Mouse (Mus musculus) lung, postnatal 0 days (tissue): Measurements from ENCODE around the gene Hcrtr1. TPM values are rescaled to one million over a fixed set of nuclear protein-coding genes. Genes with fewer than 3 reads are reported as not detected.

Experiments
- ATAC-seq: fragments of 200-750 bp; cut with Nextera tagmentation; 2 replicates; pipeline ENCODE4 v1.8.0; 2017; ENCODE audit warnings: moderate library complexity
- DNase-seq: peaks from one replicate; pipeline ENCODE4 v3.0.0-alpha.2; 2016; ENCODE audit warnings: low spot score
- H3K27ac ChIP-seq: fragments of 300-500 bp; sonication (generic); 2 replicates; pipeline ENCODE4 v1.5.1; 2014; ENCODE audit warnings: antibody characterized with exemption, mild to moderate bottlenecking, low read length, mixed read lengths
- H3K27me3 ChIP-seq: fragments of 300-500 bp; sonication (generic); replicated peaks from 2 replicates; pipeline ENCODE4 v1.6.1; 2014; ENCODE audit warnings: low read length, mixed read lengths; ENCODE audit not compliant: insufficient read depth
- H3K36me3 ChIP-seq: fragments of 300-500 bp; sonication (generic); 2 replicates; pipeline ENCODE4 v1.6.1; 2014; ENCODE audit warnings: low read length, mixed read lengths; ENCODE audit not compliant: insufficient read depth
- H3K4me1 ChIP-seq: fragments of 300-500 bp; sonication (generic); 2 replicates; pipeline ENCODE4 v1.6.1; 2014; ENCODE audit warnings: antibody characterized with exemption, low read depth, low read length, mixed read lengths; ENCODE audit not compliant: insufficient read depth
- H3K4me2 ChIP-seq: fragments of 300-500 bp; sonication (generic); replicated peaks from 2 replicates; pipeline ENCODE4 v1.6.1; 2014; ENCODE audit warnings: low read depth, mild to moderate bottlenecking, low read length, moderate library complexity, mixed read lengths
- H3K4me3 ChIP-seq: fragments of 300-500 bp; sonication (generic); 2 replicates; pipeline ENCODE4 v1.5.1; 2014; ENCODE audit warnings: low read depth, low read length
- H3K9ac ChIP-seq: fragments of 300-500 bp; sonication (generic); replicated peaks from 2 replicates; pipeline ENCODE4 v1.6.1; 2014; ENCODE audit warnings: low read depth, mild to moderate bottlenecking
- H3K9me3 ChIP-seq: fragments of 300-500 bp; sonication (generic); 2 replicates; pipeline ENCODE4 v1.6.1; 2016; ENCODE audit warnings: low read length, mixed read lengths
- CTCF ChIP-seq: IDR thresholded peaks from 2 replicates; pipeline ENCODE4 v1.5.1; 2016; ENCODE audit warnings: antibody characterized with exemption, mild to moderate bottlenecking
- EP300 ChIP-seq: IDR thresholded peaks from 2 replicates; pipeline ENCODE4 v1.6.1; 2016; ENCODE audit warnings: antibody characterized with exemption, mild to moderate bottlenecking, control low read depth
- WGBS: fragments of 180-500 bp; shearing (Covaris S2); extraction: QIAGEN DNeasy Blood & Tissue Kit; methylation state at CpG from one replicate; pipeline ENCODE4 v1.1.7; 2014; 5-methylcytosine and 5-hydroxymethylcytosine counted together
- polyA plus RNA-seq: library from polyadenylated mRNA; unstranded; fragments of >200 nt; fragmentation: Nextera tagmentation; extraction: Ambion mirVana; gene quantifications from 2 replicates; pipeline ENCODE4 v1.2.1, GENCODE M21; 2015

Gene Hcrtr1
- polyA plus RNA-seq, result 0.08 and 0.18 TPM in 2 replicates

- no peak; the same call in 1 of the 2 replicates for ATAC-seq
- peak within 1 kb of the TSS; percentile 39 for H3K4me2 ChIP-seq
- DNase-seq, result peak; percentile 27
- H3K36me3 ChIP-seq, result no peaks in the 10 kb centered on the region
- no peaks in the 10 kb centered on the region for H3K9me3 ChIP-seq
- peak within 1 kb of the TSS; percentile 8; the same call in 1 of the 2 replicates for H3K4me3 ChIP-seq
- 3% methylated on average over 11 of the region's 15 CpGs for WGBS
- peak within 1 kb of the TSS; percentile 3; the same call in 1 of the 2 replicates for H3K9ac ChIP-seq
- H3K27ac ChIP-seq, result no peak within 1 kb of the TSS
- no peak for TF ChIP-seq CTCF
- no peak for TF ChIP-seq EP300
- 0 out of 2 replicates have a peak, but pooled peaks cover 3% of the 10 kb centered on the region for H3K4me1 ChIP-seq
- H3K27me3 ChIP-seq, result peaks cover 14% of the 10 kb centered on the region
These were observed at the start of gene Hcrtr1 for GRCm38 (mm10) chr4:130139214-130139492. Hcrtr1 (minus strand) TSS chr4:130139359.

GRCm38 (mm10) chr4:130188806-130189297 lies 49.7 kb upstream of the Hcrtr1 start:
- Histone ChIP-seq H3K27me3 (no peaks in the 10 kb centered on the region), H3K9me3 (no peaks in the 10 kb centered on the region), H3K27ac (no peak overlapping the region), H3K36me3 (no peaks in the 10 kb centered on the region), H3K9ac (no peak overlapping the region), H3K4me2 (no peak overlapping the region), H3K4me3 (no peak overlapping the region), H3K4me1 (no peaks in the 10 kb centered on the region)
- ATAC-seq (peak; percentile 83), DNase-seq (peak; percentile 93)
- TF ChIP-seq EP300, result no peak
- peak; percentile 99 for TF ChIP-seq CTCF
- 1% methylated on average over 13 of the region's 13 CpGs for WGBS

- H3K27ac ChIP-seq, result no peak overlapping the region
- no peaks in the 10 kb centered on the region for H3K9me3 ChIP-seq
- no peak overlapping the region for H3K9ac ChIP-seq
- H3K4me3 ChIP-seq, result no peak overlapping the region
- no peaks in the 10 kb centered on the region; the same call in 1 of the 2 replicates for H3K4me1 ChIP-seq
- WGBS, result 29% methylated on average over 12 of the region's 12 CpGs
- TF ChIP-seq CTCF (no peak), EP300 (peak; percentile 43; the same call in 1 of the 2 replicates)
- no peak overlapping the region for H3K4me2 ChIP-seq
- ATAC-seq (no peak; the same call in 1 of the 2 replicates), DNase-seq (peak; percentile 70)
- H3K27me3 ChIP-seq, result no peaks in the 10 kb centered on the region
- H3K36me3 ChIP-seq, result no peaks in the 10 kb centered on the region
These were observed 47.7 kb upstream of the Hcrtr1 start for GRCm38 (mm10) chr4:130186891-130187290.

GRCm38 (mm10) chr4:130186450-130186849 lies 47.3 kb upstream of the Hcrtr1 start:
- DNase-seq (no peak), ATAC-seq (no peak)
- no peaks in the 10 kb centered on the region for H3K36me3 ChIP-seq
- H3K4me3 ChIP-seq, result no peak overlapping the region
- H3K9ac ChIP-seq, result no peak overlapping the region
- H3K27me3 ChIP-seq, result no peaks in the 10 kb centered on the region
- TF ChIP-seq CTCF (no peak), EP300 (no peak)
- WGBS, result 71% methylated on average over 9 of the region's 9 CpGs
- peaks cover under 1% of the 10 kb centered on the region; the same call in 1 of the 2 replicates for H3K4me1 ChIP-seq
- no peak overlapping the region for H3K4me2 ChIP-seq
- H3K9me3 ChIP-seq, result no peaks in the 10 kb centered on the region
- no peak overlapping the region for H3K27ac ChIP-seq

- Histone ChIP-seq H3K4me2 (no peak overlapping the region), H3K9ac (no peak overlapping the region), H3K4me1 (peaks cover 5% of the 10 kb centered on the region), H3K27me3 (no peaks in the 10 kb centered on the region), H3K9me3 (no peaks in the 10 kb centered on the region), H3K36me3 (no peaks in the 10 kb centered on the region), H3K4me3 (no peak overlapping the region), H3K27ac (no peak overlapping the region)
- DNase-seq, result no peak
- no peak for ATAC-seq
- TF ChIP-seq EP300 (no peak), CTCF (no peak)
- WGBS, result 76% methylated on average over 5 of the region's 5 CpGs
These were observed 44.7 kb upstream of the Hcrtr1 start for GRCm38 (mm10) chr4:130183879-130184278.

- ATAC-seq, result no peak
- no peak overlapping the region for H3K27ac ChIP-seq
- 63% methylated on average over 13 of the region's 13 CpGs for WGBS
- H3K4me3 ChIP-seq, result no peak overlapping the region
- no peak for DNase-seq
- H3K27me3 ChIP-seq, result no peaks in the 10 kb centered on the region
- H3K9ac ChIP-seq, result no peak overlapping the region
- TF ChIP-seq EP300 (no peak), CTCF (no peak)
- no peaks in the 10 kb centered on the region for H3K36me3 ChIP-seq
- no peaks in the 10 kb centered on the region for H3K9me3 ChIP-seq
- peaks cover 5% of the 10 kb centered on the region for H3K4me1 ChIP-seq
- H3K4me2 ChIP-seq, result no peak overlapping the region
These were observed 43.9 kb upstream of the Hcrtr1 start for GRCm38 (mm10) chr4:130183023-130183422.
